Mouse (Mus musculus): ENCODE measurements around the gene Entr1. TPM values are rescaled to one million over a fixed set of nuclear protein-coding genes. Genes with fewer than 3 reads are reported as not detected.

The Entr1 gene
- 202 TPM for polyA plus RNA-seq (2017; shearing (Covaris generic))

DNA sequence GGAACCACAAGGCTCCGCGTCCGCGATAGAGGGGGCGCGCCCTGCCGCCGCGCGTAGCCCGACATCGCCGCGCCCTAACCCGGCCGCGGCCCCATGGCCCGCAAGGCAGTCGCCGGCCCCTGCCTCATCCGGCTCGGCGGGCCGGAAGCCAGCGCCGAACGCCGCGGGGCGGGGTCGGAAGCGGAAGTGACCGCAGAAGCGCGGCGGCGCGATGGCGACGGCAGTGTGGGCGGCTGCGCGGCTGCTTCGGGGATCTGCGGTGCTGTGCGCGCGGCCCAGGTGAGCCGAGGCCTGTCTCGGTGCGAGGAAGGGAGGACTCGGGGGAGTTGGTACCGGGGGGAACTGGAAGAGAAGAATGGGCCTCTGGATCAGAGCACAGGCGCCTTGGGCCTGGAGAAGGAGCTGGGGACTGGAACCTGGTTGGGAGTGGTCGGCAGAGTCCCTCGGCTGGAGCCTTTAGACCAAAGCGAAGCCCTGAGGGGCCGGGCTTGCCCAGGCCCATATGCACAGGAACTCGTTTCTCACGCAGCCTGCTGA lies at the start of gene Entr1, which contains the start of gene Pmpca:
Entr1 (minus strand) TSS at position 163 of the 537 bp plus-strand sequence.
Pmpca (plus strand) TSS at position 186 of the 537 bp plus-strand sequence.

DNA sequence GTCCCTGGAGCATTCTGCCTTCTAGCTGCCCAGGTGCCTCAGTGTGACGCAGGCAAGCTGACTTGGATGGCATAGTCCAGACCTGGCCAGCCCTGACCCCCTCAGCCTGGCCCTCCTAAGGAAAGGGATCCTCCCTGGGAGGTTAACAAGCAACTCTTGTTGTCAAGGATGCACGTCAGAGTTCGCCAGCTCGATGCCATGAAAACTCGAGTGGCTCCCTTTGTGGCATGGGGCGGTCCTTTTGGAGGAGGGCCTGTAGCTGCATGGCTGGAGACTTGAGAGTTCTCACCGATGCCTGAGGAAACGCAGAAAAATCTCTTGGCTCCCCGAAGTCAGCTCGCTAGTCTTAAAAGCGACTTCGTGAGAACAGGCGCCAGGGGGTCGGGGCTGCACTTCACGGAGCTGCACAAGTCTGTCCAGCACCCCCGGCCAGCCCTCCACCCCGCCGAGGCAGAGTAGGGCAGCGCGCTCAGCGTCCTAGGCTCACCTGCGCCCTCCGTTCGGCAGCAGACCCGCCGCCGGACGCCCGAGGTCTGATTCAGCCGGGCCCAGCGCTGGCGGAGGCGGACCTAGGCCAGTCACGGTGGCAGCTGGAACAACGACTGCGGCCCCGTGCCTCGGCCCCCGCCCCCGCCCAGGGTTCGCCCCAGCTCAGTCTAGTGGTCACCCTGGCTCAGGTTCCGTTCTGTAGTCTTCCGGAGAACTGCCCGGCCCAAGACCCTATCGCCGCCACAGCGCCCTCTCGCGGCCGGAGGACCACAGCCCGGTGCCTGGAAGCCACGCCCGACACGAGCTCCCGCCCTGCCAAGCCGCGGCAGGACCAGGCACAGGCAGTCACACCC lies 19.6 kb upstream of the Entr1 start, which contains the start of gene Inpp5e:
Inpp5e (minus strand) TSS at position 689 of the 842 bp plus-strand sequence.

DNA sequence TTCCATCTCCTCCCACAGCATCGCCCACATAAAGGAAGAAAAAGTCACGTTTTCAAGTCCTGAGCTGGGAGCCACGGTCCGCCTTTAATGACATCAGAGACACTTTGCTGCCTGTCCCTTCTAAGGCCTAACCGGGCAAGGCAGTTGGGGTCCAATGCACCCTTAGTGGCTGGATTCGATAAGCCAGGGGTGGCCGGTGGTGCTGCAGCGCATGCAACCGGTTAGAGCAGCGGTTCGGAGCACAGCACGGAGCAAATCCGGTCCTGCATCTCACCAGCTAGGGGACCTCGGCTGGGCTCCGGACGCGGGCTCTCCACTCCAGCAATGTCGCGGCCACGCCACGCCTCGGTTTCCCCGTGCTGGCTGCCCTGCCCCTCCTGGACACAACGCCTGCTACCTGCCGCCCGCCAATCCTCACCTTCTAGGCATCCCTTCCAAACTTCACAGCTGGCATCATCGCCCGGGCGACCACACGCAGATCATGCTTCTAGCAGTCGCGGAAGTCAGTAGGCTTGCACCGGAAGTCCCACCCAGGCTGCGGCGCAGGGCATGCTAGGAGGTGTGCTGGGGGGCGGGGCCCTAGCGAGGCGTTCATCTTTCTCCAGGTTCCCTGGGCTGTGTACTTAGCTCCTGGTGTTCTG lies 8.9 kb downstream of the Entr1 start, which contains the start of gene Snapc4:
Snapc4 (minus strand) TSS at position 523 of the 641 bp plus-strand sequence.

DNA sequence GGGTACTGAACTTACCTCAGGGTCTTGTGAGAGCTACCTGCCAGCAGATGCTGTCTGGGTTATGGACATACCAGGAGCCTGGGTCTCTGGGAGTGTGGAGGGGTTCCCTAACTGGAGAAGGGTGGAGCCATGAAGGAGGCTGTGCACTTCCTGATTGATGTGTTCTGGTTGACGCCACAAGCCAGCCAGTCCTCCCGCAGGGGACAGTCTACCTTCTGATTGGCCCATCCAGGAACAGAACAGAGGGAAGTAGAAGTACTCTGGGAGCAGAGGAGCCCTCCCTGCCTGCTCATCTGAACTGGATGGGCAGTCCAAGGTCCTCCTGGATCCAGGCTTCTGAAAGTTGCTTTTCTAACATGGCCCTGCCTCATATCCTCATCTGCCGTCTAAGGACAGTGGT lies 28.3 kb downstream of the Entr1 start, which contains the start of gene Card9:
Card9 (minus strand) TSS at position 147 of the 400 bp plus-strand sequence.

DNA sequence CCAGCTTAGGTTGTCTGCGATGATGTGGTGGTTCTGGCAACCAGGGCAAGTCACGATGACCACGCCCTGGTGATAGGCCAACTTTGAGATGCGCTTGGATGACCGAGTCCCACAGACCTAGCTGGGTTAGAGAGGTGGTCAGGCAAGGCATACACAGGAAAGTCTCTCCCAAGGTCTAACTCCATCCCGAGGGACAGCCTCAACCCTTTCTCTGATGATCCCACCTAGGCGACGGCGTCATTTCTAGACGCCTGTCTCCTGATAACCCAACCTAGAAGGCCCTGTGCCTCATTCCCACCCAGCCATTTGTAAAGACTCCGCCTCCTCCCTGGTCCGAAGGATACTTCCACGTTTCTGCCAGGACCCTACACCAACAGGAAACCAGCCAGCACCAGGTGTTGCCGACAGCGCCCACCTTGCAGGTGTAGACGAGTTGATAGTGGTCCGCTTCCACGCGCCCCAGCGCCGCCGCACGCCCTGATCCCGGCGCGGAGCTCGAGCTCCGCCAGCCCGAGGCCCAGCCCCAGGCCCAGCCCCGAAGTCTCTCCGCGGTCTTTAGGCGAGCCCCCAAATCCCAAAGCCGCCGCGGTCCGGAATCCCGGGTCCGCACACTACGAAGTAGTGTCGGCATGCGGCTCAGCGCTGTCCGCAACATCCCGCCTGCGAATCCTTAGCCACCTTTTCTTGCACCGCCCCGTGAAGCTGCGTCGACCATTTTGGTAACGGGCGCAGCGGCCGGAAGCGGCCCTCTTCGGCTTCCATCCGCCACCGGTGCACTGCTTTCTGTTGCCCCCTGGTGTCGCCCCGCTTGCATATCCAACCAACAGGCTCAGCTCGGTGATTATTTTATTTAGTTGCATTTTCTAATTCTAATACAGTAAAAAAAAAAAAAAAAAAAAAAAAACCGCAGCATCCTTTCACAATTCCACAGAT lies 37.5 kb downstream of the Entr1 start, which contains the start of gene Dnlz:
Dnlz (minus strand) TSS at position 753 of the 933 bp plus-strand sequence.

Other genes starting within 250 kb of the Entr1 start
- not detected for gene Lhx3, start 181.0 kb downstream of the Entr1 start, polyA plus RNA-seq (2017; shearing (Covaris generic))
- 6.3 TPM for gene Qsox2, start 151.8 kb downstream of the Entr1 start, polyA plus RNA-seq (2017; shearing (Covaris generic))
- not detected for gene Ccdc187, start 94.8 kb downstream of the Entr1 start, polyA plus RNA-seq (2017; shearing (Covaris generic))
- 18.4 TPM for gene Gpsm1, start 73.8 kb downstream of the Entr1 start, polyA plus RNA-seq (2017; shearing (Covaris generic))
- gene Dnlz, start 37.2 kb downstream of the Entr1 start, polyA plus RNA-seq (2017; shearing (Covaris generic)): 8.5 TPM
- gene Card9, start 28.4 kb downstream of the Entr1 start, polyA plus RNA-seq (2017; shearing (Covaris generic)): 2.3 TPM
- gene Snapc4, start 8.7 kb downstream of the Entr1 start, polyA plus RNA-seq (2017; shearing (Covaris generic)): 63.6 TPM
- 59.7 TPM for gene Pmpca, start within 50 bp of the Entr1 start, polyA plus RNA-seq (2017; shearing (Covaris generic))
- gene Inpp5e, start 19.9 kb upstream of the Entr1 start, polyA plus RNA-seq (2017; shearing (Covaris generic)): 32.9 TPM
- gene Sec16a, start 55.9 kb upstream of the Entr1 start, polyA plus RNA-seq (2017; shearing (Covaris generic)): 58.3 TPM
- gene Notch1, start 127.3 kb upstream of the Entr1 start, polyA plus RNA-seq (2017; shearing (Covaris generic)): 41.7 TPM
- gene Egfl7, start 190.7 kb upstream of the Entr1 start, polyA plus RNA-seq (2017; shearing (Covaris generic)): not detected
- not detected for gene Gm20532, start 197.3 kb upstream of the Entr1 start, polyA plus RNA-seq (2017; shearing (Covaris generic))
- gene Agpat2, start 215.1 kb upstream of the Entr1 start, polyA plus RNA-seq (2017; shearing (Covaris generic)): 14.3 TPM
- 2.0 TPM for gene Fam69b, start 239.1 kb upstream of the Entr1 start, polyA plus RNA-seq (2017; shearing (Covaris generic))

Data from naive thymus-derived CD4-positive, alpha-beta T cell, adult 5 months (primary cell).